31 mouse cellular contexts compared by ENCODE assay signal in the genomic region with DNA sequence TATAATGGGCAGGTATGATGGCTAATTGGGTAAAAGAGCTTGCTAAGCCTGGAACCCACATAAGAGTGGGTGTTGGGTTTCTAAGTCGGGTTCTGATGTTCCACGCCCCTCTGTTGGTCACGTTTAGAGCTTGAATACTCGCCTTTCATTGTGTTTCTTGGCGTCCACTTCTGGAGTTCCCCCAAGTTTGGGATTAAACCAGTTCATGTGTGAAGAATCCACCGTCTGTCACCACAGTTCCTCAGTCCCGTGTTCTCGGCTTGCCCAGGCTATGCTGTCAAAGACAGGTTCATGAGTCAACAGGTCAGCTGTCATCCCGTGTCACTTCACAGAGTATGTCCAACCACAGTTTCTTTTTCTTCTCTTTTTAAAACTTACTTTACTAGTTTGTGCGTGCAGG. TPM values are rescaled to one million over a fixed set of nuclear protein-coding genes. Genes with fewer than 3 reads are reported as not detected.
DNase-seq lines count a peak whose midpoint lies in the region; ATAC-seq and TF ChIP-seq lines count a peak whose summit lies in the region.
"Had no signal": no experiment of that assay in that cellular context is flagged by ENCODE, and none has a peak within 500 bp of the region (broad histone marks: within the 10 kb centered on the region; RNA-seq: fewer than 3 reads in every experiment).

No protein-coding gene starts in this region.

- H3K4me1 ChIP-seq in midbrain, postnatal 0 days (ENCODE audit: insufficient read depth, low read length): no peaks in the 10 kb centered on the region
- H3K4me1 ChIP-seq in midbrain, embryonic 13.5 days (replicated peaks): no peaks in the 10 kb centered on the region
- H3K4me1 ChIP-seq: embryonic facial prominence, embryonic 12.5 days; forebrain, embryonic 12.5 days; forebrain, embryonic 15.5 days; heart, embryonic 10.5 days; heart, embryonic 13.5 days; hindbrain, embryonic 12.5 days; hindbrain, embryonic 15.5 days; intestine, embryonic 15.5 days had no signal

- no peaks in the 10 kb centered on the region for H3K27me3 ChIP-seq in midbrain, postnatal 0 days (ENCODE audit: insufficient read depth, low read length)
- no peaks in the 10 kb centered on the region for H3K27me3 ChIP-seq in midbrain, embryonic 13.5 days
- H3K27me3 ChIP-seq: embryonic facial prominence, embryonic 12.5 days; forebrain, embryonic 12.5 days; forebrain, embryonic 15.5 days; heart, embryonic 13.5 days; hindbrain, embryonic 12.5 days; hindbrain, embryonic 15.5 days; intestine, embryonic 15.5 days had no signal

- no peaks in the 10 kb centered on the region for H3K9me3 ChIP-seq in midbrain, postnatal 0 days (ENCODE audit: low read length)
- H3K9me3 ChIP-seq in midbrain, embryonic 13.5 days: no peaks in the 10 kb centered on the region
- H3K9me3 ChIP-seq: embryonic facial prominence, embryonic 12.5 days; forebrain, embryonic 12.5 days; forebrain, embryonic 15.5 days; heart, embryonic 10.5 days; heart, embryonic 13.5 days; hindbrain, embryonic 12.5 days; hindbrain, embryonic 15.5 days; intestine, embryonic 15.5 days had no signal

- H3K9ac ChIP-seq in midbrain, postnatal 0 days (replicated peaks; ENCODE audit: low read length, poor library complexity, severe bottlenecking): no peak overlapping the region
- no peak overlapping the region for H3K9ac ChIP-seq in midbrain, embryonic 13.5 days (replicated peaks)
- H3K9ac ChIP-seq: embryonic facial prominence, embryonic 12.5 days; forebrain, embryonic 12.5 days; forebrain, embryonic 15.5 days; heart, embryonic 13.5 days; hindbrain, embryonic 12.5 days; hindbrain, embryonic 15.5 days; intestine, embryonic 15.5 days had no signal

- H3K4me3 ChIP-seq in midbrain, postnatal 0 days (ENCODE audit: low read depth, low read length): no peak overlapping the region
- H3K4me3 ChIP-seq in midbrain, embryonic 13.5 days (replicated peaks): no peak overlapping the region
- H3K4me3 ChIP-seq: embryonic facial prominence, embryonic 12.5 days; erythroblast, embryonic 14.5 days; forebrain, embryonic 12.5 days; forebrain, embryonic 15.5 days; heart, adult 2 months; heart, embryonic 10.5 days; heart, embryonic 13.5 days; hindbrain, embryonic 12.5 days; hindbrain, embryonic 15.5 days; intestine, embryonic 15.5 days had no signal

- TF ChIP-seq CTCF in midbrain, postnatal 0 days (IDR thresholded peaks at IDR 0.05): no peak

- H3K36me3 ChIP-seq in midbrain, postnatal 0 days (ENCODE audit: insufficient read depth, low read length): no peaks in the 10 kb centered on the region
- H3K36me3 ChIP-seq in midbrain, embryonic 13.5 days: no peaks in the 10 kb centered on the region
- H3K36me3 ChIP-seq: embryonic facial prominence, embryonic 12.5 days; forebrain, embryonic 12.5 days; forebrain, embryonic 15.5 days; heart, embryonic 10.5 days; heart, embryonic 13.5 days; hindbrain, embryonic 12.5 days; hindbrain, embryonic 15.5 days; intestine, embryonic 15.5 days had no signal

- no peak for ATAC-seq in cerebellum, adult (ENCODE audit: insufficient number of reproducible peaks, low FRiP score, low TSS enrichment)
- ATAC-seq in midbrain, postnatal 0 days (ENCODE audit: low FRiP score): no peak
- no peak for ATAC-seq in midbrain, embryonic 13.5 days
- ATAC-seq: activated CD4-positive, CD25-positive, alpha-beta regulatory T cell, adult 4 months; CD4-positive, CD25-positive, alpha-beta regulatory T cell, adult 4 months; forebrain, embryonic 15.5 days; intestine, embryonic 15.5 days had no signal

- no peak overlapping the region for H3K4me2 ChIP-seq in midbrain, postnatal 0 days (ENCODE audit: low read depth, low read length, poor library complexity, severe bottlenecking)
- H3K4me2 ChIP-seq in midbrain, embryonic 13.5 days (replicated peaks): no peak overlapping the region
- H3K4me2 ChIP-seq: embryonic facial prominence, embryonic 12.5 days; forebrain, embryonic 12.5 days; forebrain, embryonic 15.5 days; heart, embryonic 13.5 days; hindbrain, embryonic 12.5 days; hindbrain, embryonic 15.5 days; intestine, embryonic 15.5 days had no signal

- WGBS in midbrain, postnatal 0 days: 76% methylated on average over 10 of the region's 10 CpGs
- 84% methylated on average over 10 of the region's 10 CpGs for WGBS in midbrain, embryonic 13.5 days

- DNase-seq in cerebellum, postnatal 25 days: peak; percentile 8 to 16
- peak; percentile 21 for DNase-seq in kidney, adult 18-20 months
- no peak for DNase-seq in kidney, adult 9 months
- peak; percentile 35 for DNase-seq in midbrain, postnatal 0 days (ENCODE audit: low spot score)
- DNase-seq in layer of hippocampus, adult 11-12 months (ENCODE audit: low spot score): no peak
- DNase-seq: adrenal gland, adult 8-10 months; adrenal gland, postnatal 25 days; cerebellum, adult 11 months; cerebellum, adult 2 months; gastrocnemius, postnatal 25 days; heart, adult 2 months; heart, postnatal 14 days; heart, postnatal 4 days; kidney, adult 11 months had no signal

- no peak overlapping the region for H3K27ac ChIP-seq in midbrain, postnatal 0 days (ENCODE audit: low read depth, low read length)
- no peak overlapping the region for H3K27ac ChIP-seq in midbrain, embryonic 13.5 days
- H3K27ac ChIP-seq: embryonic facial prominence, embryonic 12.5 days; forebrain, embryonic 12.5 days; forebrain, embryonic 15.5 days; heart, adult 2 months; heart, embryonic 10.5 days; heart, embryonic 13.5 days; hindbrain, embryonic 12.5 days; hindbrain, embryonic 15.5 days; intestine, embryonic 15.5 days had no signal

RNA-seq across cellular contexts. Expression of a gene that starts 33.8 kb away (rescaled TPM):
- 1.9 and 2.9 TPM in 2 replicates for total RNA-seq in midbrain, postnatal 0 days (2014; rRNA removed)
- polyA plus RNA-seq in midbrain, postnatal 0 days (2015; fragmentation: Nextera tagmentation; extraction: Ambion mirVana): 0.27 and 0.79 TPM in 2 replicates
- polyA plus RNA-seq in midbrain, embryonic 13.5 days (2015; fragmentation: Nextera tagmentation; extraction: Ambion mirVana): 0.13 TPM in 1 of 2 replicates, not detected in the other
- total RNA-seq: adrenal gland, adult 8-10 months; adrenal gland, postnatal 25 days; granulocyte monocyte progenitor cell, adult 5-6 weeks; heart, postnatal 14 days; MEL had no signal
- polyA plus RNA-seq: C2C12; CD4-positive, CD25-positive, alpha-beta regulatory T cell, adult 4 months; erythroblast, embryonic 14.5 days; forebrain, embryonic 12.5 days; heart, embryonic 16.5 days had no signal

Comparison
In these comparisons a context has a peak if more than half of its experiments do, and no peak if none do; other contexts are left out.
1. DNase-seq: peak in cerebellum, postnatal 25 days (2 of 2), kidney, adult 18-20 months (single experiment) and midbrain, postnatal 0 days (single experiment); none in kidney, adult 9 months (single experiment) and layer of hippocampus, adult 11-12 months (single experiment).